Mouse (Mus musculus) lung, postnatal 0 days (tissue): Measurements from ENCODE around the gene Mlst8. TPM values are rescaled to one million over a fixed set of nuclear protein-coding genes. Genes with fewer than 3 reads are reported as not detected.

Source experiments
- ATAC-seq: fragments of 200-750 bp; cut with Nextera tagmentation; 2 replicates; pipeline ENCODE4 v1.8.0; 2017; ENCODE audit warnings: moderate library complexity
- DNase-seq: peaks from one replicate; pipeline ENCODE4 v3.0.0-alpha.2; 2016; ENCODE audit warnings: low spot score
- H3K27ac ChIP-seq: fragments of 300-500 bp; sonication (generic); 2 replicates; pipeline ENCODE4 v1.5.1; 2014; ENCODE audit warnings: antibody characterized with exemption, mild to moderate bottlenecking, low read length, mixed read lengths
- H3K27me3 ChIP-seq: fragments of 300-500 bp; sonication (generic); replicated peaks from 2 replicates; pipeline ENCODE4 v1.6.1; 2014; ENCODE audit warnings: low read length, mixed read lengths; ENCODE audit not compliant: insufficient read depth
- H3K36me3 ChIP-seq: fragments of 300-500 bp; sonication (generic); 2 replicates; pipeline ENCODE4 v1.6.1; 2014; ENCODE audit warnings: low read length, mixed read lengths; ENCODE audit not compliant: insufficient read depth
- H3K4me1 ChIP-seq: fragments of 300-500 bp; sonication (generic); 2 replicates; pipeline ENCODE4 v1.6.1; 2014; ENCODE audit warnings: antibody characterized with exemption, low read depth, low read length, mixed read lengths; ENCODE audit not compliant: insufficient read depth
- H3K4me2 ChIP-seq: fragments of 300-500 bp; sonication (generic); replicated peaks from 2 replicates; pipeline ENCODE4 v1.6.1; 2014; ENCODE audit warnings: low read depth, mild to moderate bottlenecking, low read length, moderate library complexity, mixed read lengths
- H3K4me3 ChIP-seq: fragments of 300-500 bp; sonication (generic); 2 replicates; pipeline ENCODE4 v1.5.1; 2014; ENCODE audit warnings: low read depth, low read length
- H3K9ac ChIP-seq: fragments of 300-500 bp; sonication (generic); replicated peaks from 2 replicates; pipeline ENCODE4 v1.6.1; 2014; ENCODE audit warnings: low read depth, mild to moderate bottlenecking
- H3K9me3 ChIP-seq: fragments of 300-500 bp; sonication (generic); 2 replicates; pipeline ENCODE4 v1.6.1; 2016; ENCODE audit warnings: low read length, mixed read lengths
- CTCF ChIP-seq: IDR thresholded peaks from 2 replicates; pipeline ENCODE4 v1.5.1; 2016; ENCODE audit warnings: antibody characterized with exemption, mild to moderate bottlenecking
- EP300 ChIP-seq: IDR thresholded peaks from 2 replicates; pipeline ENCODE4 v1.6.1; 2016; ENCODE audit warnings: antibody characterized with exemption, mild to moderate bottlenecking, control low read depth
- WGBS: fragments of 180-500 bp; shearing (Covaris S2); extraction: QIAGEN DNeasy Blood & Tissue Kit; methylation state at CpG from one replicate; pipeline ENCODE4 v1.1.7; 2014; 5-methylcytosine and 5-hydroxymethylcytosine counted together
- polyA plus RNA-seq: library from polyadenylated mRNA; unstranded; fragments of >200 nt; fragmentation: Nextera tagmentation; extraction: Ambion mirVana; gene quantifications from 2 replicates; pipeline ENCODE4 v1.2.1, GENCODE M21; 2015

Gene Mlst8
- 13.0 and 14.4 TPM in 2 replicates for polyA plus RNA-seq

DNA sequence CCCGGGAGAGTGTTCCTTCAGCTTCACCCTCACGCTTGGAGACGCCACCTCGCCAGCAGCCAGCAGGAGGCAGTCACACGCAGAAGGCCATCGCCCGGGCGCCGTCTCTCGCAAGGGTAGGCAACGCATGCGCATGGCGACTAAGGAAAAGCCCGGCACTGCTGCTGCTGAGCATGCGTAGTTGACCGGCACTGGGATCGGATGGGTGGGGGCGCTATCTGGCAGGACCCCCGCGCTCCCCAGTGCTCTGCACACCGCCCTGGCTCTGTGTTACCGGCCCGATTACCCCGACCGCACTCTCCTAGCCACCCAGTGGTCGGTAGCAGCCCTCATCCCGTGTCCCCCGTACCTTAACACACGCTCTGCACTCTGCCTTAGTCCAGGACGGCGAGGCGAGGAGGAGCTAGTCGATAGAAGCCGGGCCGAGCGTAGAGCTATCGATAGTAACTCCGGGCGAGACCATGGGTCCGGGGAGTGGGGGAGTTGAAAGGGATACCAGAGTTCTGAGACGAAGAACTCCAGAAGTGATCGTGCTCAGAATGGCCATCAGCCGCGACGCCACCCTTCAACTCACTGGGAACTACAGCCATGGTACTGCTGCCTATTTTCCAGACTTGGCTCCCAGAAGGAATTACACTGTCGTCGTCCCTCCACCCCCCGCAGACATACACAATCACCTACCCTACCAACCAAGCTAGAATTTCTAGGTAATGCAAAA is at the start of gene Mlst8:
Gene Mlst8, minus strand, starts transcription at position 416 of the 718 bp plus-strand sequence.
- Histone ChIP-seq H3K36me3 (peaks cover 17% of the 10 kb centered on the region; the same call in 1 of the 2 replicates), H3K4me2 (peak within 1 kb of the TSS; percentile 49), H3K9ac (peak within 1 kb of the TSS; percentile 76), H3K4me3 (peak within 1 kb of the TSS; percentile 91), H3K27ac (peak within 1 kb of the TSS; percentile 93), H3K27me3 (no peaks in the 10 kb centered on the region), H3K4me1 (peaks cover 8% of the 10 kb centered on the region; the same call in 1 of the 2 replicates), H3K9me3 (no peaks in the 10 kb centered on the region)
- ATAC-seq: peak; percentile 97
- WGBS: 3% methylated on average over 48 of the region's 48 CpGs
- DNase-seq: peak; percentile 99
- peak; percentile 91 for TF ChIP-seq CTCF
- TF ChIP-seq EP300: 0 out of 2 replicates have a peak, but pooled peaks have one; percentile 40

DNA sequence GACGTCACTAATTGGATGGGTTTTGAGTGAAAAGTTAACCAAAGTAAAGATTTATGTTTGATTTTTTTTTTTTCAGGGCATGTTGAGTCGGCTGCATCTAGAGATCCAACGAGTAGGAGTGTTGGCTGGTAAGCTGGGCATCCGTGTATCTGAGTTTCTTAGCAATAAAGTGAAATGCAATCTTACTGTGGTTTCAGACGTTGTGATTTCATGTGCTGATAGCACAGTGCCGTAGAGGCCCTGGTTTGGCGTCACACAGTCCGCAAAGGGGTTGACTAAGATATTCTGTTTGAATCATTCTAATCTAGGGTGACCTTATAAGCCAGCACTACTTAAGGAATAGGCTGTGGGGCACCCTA is 49.7 kb upstream of the Mlst8 start:
- Histone ChIP-seq H3K9me3 (no peaks in the 10 kb centered on the region), H3K27ac (peak overlapping the region; percentile 51), H3K27me3 (no peaks in the 10 kb centered on the region), H3K9ac (peak overlapping the region; percentile 50), H3K4me3 (peak overlapping the region; percentile 46), H3K4me1 (peaks cover 18% of the 10 kb centered on the region; the same call in 1 of the 2 replicates), H3K4me2 (peak overlapping the region; percentile 63), H3K36me3 (no peaks in the 10 kb centered on the region)
- under 1% methylated on average over 8 of the region's 8 CpGs for WGBS
- no peak for TF ChIP-seq EP300
- no peak for TF ChIP-seq CTCF
- no peak for ATAC-seq
- no peak for DNase-seq

DNA sequence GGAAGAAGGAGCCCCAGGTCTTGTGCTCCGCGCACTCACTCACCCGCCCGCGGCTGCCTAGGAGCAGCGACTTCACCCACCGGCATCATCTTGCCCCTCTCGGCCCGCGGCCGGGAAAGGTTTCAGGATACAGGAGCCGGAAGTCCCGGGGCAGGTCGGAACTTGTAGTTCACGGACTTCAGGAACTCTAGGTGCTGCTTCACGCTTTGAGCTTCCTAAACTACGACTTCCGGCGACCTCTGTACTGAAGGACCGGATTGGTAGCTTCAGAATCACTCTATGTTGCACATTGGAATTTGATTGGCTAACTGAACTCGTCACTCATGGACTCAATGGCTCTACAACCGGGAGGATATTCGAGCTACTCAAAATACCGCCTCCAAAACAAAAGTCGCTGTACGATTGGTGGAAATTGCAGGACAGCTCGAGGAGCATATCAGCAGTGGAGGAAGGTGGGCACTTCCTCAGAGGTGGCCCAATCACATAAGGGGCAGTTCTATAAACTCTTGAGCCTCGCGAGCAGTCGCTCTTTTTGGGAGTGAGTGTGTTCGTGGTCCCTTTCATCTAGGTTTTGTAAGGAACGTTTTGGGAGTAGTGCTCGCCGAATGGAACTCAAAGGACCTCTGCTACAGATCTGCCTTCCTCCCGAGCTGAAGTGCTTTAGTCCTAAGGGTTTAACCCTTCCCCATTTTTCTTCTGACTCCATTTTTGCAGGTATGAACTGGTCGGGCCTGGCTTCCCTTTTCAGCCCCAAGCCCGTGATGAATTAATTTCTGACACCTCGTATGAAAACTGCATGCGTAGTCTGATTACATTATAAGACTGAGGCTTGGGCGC is 49.1 kb upstream of the Mlst8 start, which contains the start of gene Traf7:
Gene Traf7, minus strand, starts transcription at position 216 of the 837 bp plus-strand sequence.
- H3K27me3 ChIP-seq: no peaks in the 10 kb centered on the region
- no peaks in the 10 kb centered on the region for H3K36me3 ChIP-seq
- H3K4me3 ChIP-seq: peak within 1 kb of the TSS; percentile 83
- peak within 1 kb of the TSS; percentile 65 for H3K27ac ChIP-seq
- DNase-seq (peak; percentile 100), ATAC-seq (peak; percentile 98)
- H3K4me1 ChIP-seq: peaks cover 15% of the 10 kb centered on the region; the same call in 1 of the 2 replicates
- peak within 1 kb of the TSS; percentile 63 for H3K4me2 ChIP-seq
- under 1% methylated on average over 40 of the region's 40 CpGs for WGBS
- TF ChIP-seq CTCF (no peak), EP300 (peak; percentile 67; the same call in 1 of the 2 replicates)
- H3K9ac ChIP-seq: peak within 1 kb of the TSS; percentile 83
- no peaks in the 10 kb centered on the region for H3K9me3 ChIP-seq

DNA sequence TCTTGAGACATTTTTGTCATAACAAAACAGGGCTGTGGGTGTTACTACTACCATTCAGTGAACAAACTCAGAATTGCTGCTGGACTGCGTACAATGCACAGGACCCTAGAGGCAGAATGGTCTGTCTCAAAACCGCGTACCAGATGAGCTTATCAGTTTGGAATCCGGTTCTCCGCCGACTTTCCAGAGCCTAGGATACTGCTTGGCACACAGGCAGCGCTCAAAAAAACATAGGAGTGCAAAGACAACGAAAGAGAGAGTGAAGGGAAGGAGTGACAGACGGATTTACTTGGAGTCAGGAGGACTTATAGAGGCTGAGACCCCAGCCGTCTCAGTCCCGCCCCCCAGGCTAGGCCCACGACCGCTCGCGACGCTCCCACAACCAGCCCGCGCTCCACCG is 48.4 kb upstream of the Mlst8 start:
- Histone ChIP-seq H3K27ac (peak overlapping the region; percentile 65), H3K9me3 (no peaks in the 10 kb centered on the region), H3K36me3 (no peaks in the 10 kb centered on the region), H3K27me3 (no peaks in the 10 kb centered on the region), H3K4me1 (peaks cover 15% of the 10 kb centered on the region; the same call in 1 of the 2 replicates), H3K9ac (peak overlapping the region; percentile 83), H3K4me3 (peak overlapping the region; percentile 83), H3K4me2 (peak overlapping the region; percentile 59)
- ATAC-seq: 0 out of 2 replicates have a peak, but pooled peaks have one; percentile 8
- DNase-seq: peak; percentile 57
- no peak for TF ChIP-seq CTCF
- no peak for TF ChIP-seq EP300
- WGBS: under 1% methylated on average over 19 of the region's 19 CpGs

DNA sequence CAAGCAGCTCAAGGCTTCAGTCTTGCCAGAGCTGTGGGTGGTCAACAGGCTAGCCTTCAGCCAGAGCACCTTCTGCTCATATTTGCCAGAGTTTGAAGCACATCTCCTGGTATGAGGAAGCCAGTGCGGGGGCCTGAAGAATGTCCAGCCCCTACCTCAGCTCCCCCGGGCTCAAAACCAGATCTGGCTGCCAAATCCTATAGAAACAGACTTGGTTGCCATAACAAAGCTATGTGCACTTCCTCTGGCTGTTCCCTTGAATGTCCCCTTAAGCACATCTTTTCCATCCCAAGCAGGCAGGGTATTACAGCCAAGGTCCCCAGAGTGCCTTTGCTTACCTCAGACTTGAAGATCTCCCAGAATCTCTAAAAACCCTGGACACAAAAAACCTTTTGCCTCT is 45.9 kb upstream of the Mlst8 start:
- no peaks in the 10 kb centered on the region for H3K36me3 ChIP-seq
- H3K9me3 ChIP-seq: no peaks in the 10 kb centered on the region
- H3K4me2 ChIP-seq: no peak overlapping the region
- 60% methylated on average over 2 of the region's 2 CpGs for WGBS
- no peak for DNase-seq
- no peak overlapping the region for H3K4me3 ChIP-seq
- no peak for ATAC-seq
- no peak overlapping the region for H3K27ac ChIP-seq
- H3K4me1 ChIP-seq: peaks cover 15% of the 10 kb centered on the region; the same call in 1 of the 2 replicates
- no peaks in the 10 kb centered on the region for H3K27me3 ChIP-seq
- H3K9ac ChIP-seq: no peak overlapping the region
- TF ChIP-seq CTCF (no peak), EP300 (no peak)

DNA sequence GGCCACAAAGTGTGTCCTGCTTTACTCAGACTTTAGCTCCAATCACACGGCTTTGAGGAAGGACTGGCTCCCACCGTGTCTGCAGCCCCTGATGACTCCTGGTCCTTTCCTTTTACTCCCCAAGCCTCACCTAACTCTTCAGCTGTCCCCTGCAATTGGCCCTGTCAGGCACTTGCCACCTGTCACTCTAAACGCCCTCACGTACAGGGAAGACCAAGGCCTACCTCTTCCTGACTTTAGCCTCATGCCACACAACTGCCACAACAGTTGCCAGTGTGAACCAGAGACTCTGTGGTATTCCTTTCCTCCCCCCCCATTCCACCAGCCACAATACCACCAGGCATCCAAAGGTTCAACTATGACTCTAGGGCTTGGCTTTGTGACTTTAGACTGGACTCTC is 41.6 kb upstream of the Mlst8 start:
- H3K4me2 ChIP-seq: no peak overlapping the region
- WGBS: 85% methylated on average over 4 of the region's 4 CpGs
- H3K9ac ChIP-seq: no peak overlapping the region
- H3K4me3 ChIP-seq: no peak overlapping the region
- no peak for DNase-seq
- no peak for TF ChIP-seq EP300
- no peak for TF ChIP-seq CTCF
- no peaks in the 10 kb centered on the region for H3K27me3 ChIP-seq
- peaks cover 4% of the 10 kb centered on the region; the same call in 1 of the 2 replicates for H3K4me1 ChIP-seq
- no peak for ATAC-seq
- no peak overlapping the region for H3K27ac ChIP-seq
- no peaks in the 10 kb centered on the region for H3K9me3 ChIP-seq
- peaks cover 19% of the 10 kb centered on the region for H3K36me3 ChIP-seq
